Mouse (Mus musculus) thymus, adult 2 months (tissue): Measurements from ENCODE around the gene Asb13.

Source experiments
- CTCF ChIP-seq: fragments of 200-500 bp; IDR thresholded peaks from 2 replicates; pipeline ENCODE4 v1.5.1; 2012; ENCODE audit warnings: mild to moderate bottlenecking, control low read depth, low read length, moderate library complexity, borderline replicate concordance; ENCODE audit not compliant: control insufficient read depth, poor library complexity, insufficient read depth; ENCODE audit errors: extremely low read depth
- POLR2A ChIP-seq: fragments of 200-500 bp; IDR thresholded peaks from 2 replicates; pipeline ENCODE4 v1.6.1; 2012; ENCODE audit warnings: mild to moderate bottlenecking, low read length, control low read depth, moderate library complexity; ENCODE audit not compliant: control insufficient read depth, poor library complexity, insufficient read depth; ENCODE audit errors: extremely low read depth

GRCm38 (mm10) chr13:3635076-3635475 lies 1.2 kb downstream of the Asb13 start:
- no peak for TF ChIP-seq CTCF
- TF ChIP-seq POLR2A: no peak
